Mouse (Mus musculus) stomach, postnatal 0 days (tissue): ENCODE measurements around the gene Map2k5.

ENCODE experiments used
- CTCF ChIP-seq: IDR thresholded peaks from 2 replicates; pipeline ENCODE4 v1.5.1; 2016; ENCODE audit warnings: antibody characterized with exemption, low read depth, mild to moderate bottlenecking, moderate library complexity
- EP300 ChIP-seq: optimal IDR thresholded peaks from 2 replicates; pipeline ENCODE3; 2016; ENCODE audit warnings: antibody characterized with exemption

GRCm38 (mm10) chr9:63309008-63309407 lies 68.7 kb downstream of the Map2k5 start:
- no peak for TF ChIP-seq CTCF
- no peak for TF ChIP-seq EP300
